Mouse (Mus musculus) thymus, postnatal 4 days (tissue): ENCODE results near the gene Treml1.
A peak's percentile ranks its signal among the peaks of the same experiment; 100 is the strongest.

ENCODE experiments used
- DNase-seq: peaks from one replicate; pipeline ENCODE4 v3.0.0; 2021

The Treml1 gene

DNA sequence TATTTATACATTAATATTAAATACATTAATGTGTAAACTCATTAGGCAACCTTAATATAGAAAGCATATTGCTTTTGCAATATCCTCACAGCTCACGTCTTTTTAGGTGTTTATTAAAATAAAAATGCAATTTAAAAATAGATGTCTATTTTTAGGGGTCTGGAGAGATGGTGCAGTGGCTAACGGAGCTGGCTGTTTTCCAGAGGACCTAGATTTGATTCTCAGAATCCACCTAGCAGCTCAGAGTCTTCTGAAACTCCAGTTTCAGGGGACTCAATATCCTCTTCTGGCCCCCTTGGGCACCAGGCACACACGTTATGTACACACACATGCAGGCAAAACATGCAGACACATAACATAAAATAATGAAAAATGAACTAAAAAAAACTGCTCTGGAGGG, 2.6 kb downstream of the Treml1 start:
- no peak for DNase-seq

GRCm38 (mm10) chr17:48362966-48363365, 3.2 kb downstream of the Treml1 start:
- no peak for DNase-seq

DNA sequence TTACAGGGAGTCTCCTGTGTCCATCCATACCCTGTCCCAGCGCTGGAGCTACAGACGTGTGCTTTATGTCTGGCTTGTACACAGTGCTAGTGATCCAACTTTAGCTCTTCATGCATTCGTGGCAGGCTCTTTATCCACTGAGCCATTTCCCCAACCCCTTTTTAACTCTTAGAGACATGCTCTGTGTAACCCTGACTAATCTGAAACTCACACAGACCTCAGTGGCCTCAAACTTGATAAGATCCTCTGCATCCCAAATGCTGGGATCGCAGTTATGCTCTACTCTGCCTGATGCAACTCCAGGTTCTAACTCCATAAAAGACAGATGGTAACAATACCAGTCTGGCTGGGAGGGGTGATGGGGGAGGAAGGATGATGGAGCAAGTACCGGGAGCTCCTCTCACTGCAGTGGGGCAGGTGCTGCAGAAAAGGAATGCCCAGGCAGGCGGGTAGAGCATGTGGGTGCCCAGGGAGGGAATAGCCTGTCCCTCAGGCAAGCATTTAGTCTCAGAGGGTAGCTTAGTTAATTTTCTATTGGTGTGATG, 3.8 kb downstream of the Treml1 start:
- DNase-seq, result no peak

GRCm38 (mm10) chr17:48365511-48366155, 5.9 kb downstream of the Treml1 start:
- DNase-seq, result no peak

DNA sequence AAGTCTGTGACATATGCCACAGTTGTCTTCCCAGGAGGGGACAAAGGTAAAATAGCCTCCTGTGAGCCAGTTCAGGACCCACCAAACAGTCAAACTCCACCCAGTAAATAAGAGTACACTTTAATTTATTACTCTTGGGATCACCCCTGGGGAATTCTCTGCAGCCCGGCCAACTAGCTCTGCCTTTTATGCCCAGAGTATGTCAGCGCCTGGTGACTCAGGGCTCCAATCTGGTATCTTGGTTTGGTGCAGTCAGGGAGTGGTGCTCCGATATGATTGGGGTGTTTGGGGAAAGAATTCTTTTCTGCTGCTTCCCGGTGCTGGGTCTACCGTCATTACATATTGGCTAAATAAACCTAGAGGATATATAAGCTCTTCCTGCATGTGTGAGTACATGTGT, 7.1 kb downstream of the Treml1 start:
- DNase-seq, result no peak

GRCm38 (mm10) chr17:48371621-48372020, 11.9 kb downstream of the Treml1 start:
- DNase-seq, result no peak

DNA sequence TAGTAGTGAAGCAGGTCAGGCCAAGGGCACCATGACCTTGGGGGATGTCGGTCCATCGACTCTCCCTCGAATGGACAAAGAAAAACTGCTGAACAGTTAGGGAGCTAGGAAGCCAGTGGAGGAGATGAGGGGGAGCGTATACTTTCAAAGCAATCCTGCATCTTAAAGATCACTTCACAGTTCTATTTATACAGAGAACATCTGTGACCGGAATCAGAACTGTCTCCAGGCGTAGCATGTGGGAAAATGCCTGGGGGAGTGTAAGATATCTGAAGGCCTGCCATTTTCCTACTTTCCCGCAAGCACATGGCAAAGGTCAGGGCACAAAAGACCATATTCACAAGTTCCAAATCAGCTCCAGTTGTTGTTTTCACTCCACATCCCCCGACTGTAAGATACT, 13.3 kb downstream of the Treml1 start:
- DNase-seq, result no peak

- no peak for DNase-seq
Observed at GRCm38 (mm10) chr17:48376102-48376501, 16.4 kb downstream of the Treml1 start.

GRCm38 (mm10) chr17:48379050-48379449, 19.3 kb downstream of the Treml1 start:
- no peak for DNase-seq

DNA sequence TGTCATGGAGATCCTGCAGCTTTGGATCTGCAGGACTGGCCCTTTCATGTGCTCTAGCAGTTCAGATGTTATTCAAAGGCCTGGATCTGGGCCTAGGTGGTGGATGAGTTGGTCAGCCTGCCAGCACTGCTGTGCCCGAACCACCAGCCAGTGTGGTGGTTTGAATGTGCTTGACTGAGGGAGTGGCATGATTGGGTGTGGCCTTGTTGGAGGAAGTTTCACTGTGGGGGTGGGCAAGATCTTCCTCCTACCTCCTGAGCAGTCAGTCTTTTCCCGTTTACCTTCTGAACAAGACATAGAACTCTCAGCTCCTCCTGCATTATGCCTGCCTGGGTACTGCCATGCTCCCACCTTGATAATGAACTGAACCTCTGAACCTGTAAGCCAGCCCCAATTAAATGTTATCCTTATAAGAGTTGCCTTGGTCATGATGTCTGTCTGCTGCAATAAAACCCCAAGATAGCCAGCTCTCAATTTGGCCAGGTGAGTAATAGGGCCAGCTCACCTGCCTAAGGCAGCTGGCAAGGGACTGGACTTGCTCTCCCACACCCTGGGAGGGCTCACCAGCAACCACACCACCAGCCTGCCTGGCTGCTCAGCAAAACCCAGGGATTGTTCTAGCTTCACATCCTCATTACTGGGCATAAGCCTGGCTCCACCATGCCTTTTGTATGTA, 26.2 kb downstream of the Treml1 start:
- no peak for DNase-seq

DNA sequence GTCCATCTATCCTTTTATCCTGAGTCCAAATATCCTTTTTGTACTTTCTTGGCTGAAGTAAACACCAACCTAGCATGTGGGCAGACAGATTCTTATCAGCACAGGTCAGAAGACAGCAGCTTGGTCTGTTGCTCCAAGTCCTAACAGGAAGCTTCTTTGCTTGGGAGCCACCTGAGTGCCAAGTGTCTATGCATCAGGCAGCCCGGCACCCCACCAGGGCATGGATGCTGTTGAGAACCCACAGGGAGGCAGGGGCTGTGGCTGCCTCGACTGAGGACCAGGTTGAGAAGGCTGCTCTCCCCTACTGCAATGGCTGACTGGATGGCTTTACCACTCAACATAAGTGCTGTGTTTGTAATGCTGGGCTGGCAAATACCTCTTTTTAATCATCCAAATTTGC, 28.9 kb downstream of the Treml1 start:
- DNase-seq, result no peak

GRCm38 (mm10) chr17:48389442-48389841, 29.7 kb downstream of the Treml1 start:
- no peak for DNase-seq

- DNase-seq, result no peak
Observed at GRCm38 (mm10) chr17:48391446-48391845, 31.7 kb downstream of the Treml1 start.

DNA sequence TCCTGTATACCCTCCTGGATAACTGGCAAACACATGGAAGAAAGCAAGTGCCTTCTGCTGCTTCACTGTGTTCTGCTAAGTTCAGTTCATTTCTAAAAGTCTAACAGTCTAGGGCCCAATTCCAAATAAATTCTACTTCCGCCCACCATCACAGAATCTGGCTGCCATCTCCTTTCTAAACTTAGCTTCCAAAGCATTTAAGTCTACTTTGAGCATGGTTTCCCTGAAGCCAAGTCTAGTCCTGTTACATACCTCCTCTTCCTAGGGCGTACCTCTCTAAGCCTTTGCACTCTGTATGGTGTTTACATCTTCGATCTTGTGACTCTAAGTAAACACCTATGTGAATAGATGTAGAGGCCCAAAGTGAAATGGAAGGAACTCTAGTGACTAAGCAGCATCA, 32.9 kb downstream of the Treml1 start:
- DNase-seq, result no peak

GRCm38 (mm10) chr17:48401710-48402109, 42.0 kb downstream of the Treml1 start:
- no peak for DNase-seq

- DNase-seq, result no peak
Observed at GRCm38 (mm10) chr17:48402751-48403150, 43.0 kb downstream of the Treml1 start.

DNA sequence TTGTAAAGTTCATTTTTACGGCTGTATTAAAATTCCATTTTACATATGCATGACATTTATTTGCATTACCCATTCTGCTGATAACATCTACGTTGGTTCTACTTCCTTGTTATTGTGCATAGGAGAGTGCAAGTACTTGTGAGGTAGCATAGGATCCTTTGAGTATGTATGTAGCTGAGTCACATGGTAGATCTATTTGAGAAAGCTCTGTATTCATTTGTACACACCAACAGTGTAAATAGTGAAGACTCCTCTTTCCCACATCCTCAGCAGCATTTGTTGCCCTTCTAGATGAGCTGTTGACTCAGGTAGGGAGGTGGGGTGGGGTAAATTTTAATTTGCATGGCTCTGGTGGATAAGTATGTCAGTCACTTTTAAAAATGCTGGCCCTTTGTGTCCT, 44.1 kb downstream of the Treml1 start:
- no peak for DNase-seq

DNA sequence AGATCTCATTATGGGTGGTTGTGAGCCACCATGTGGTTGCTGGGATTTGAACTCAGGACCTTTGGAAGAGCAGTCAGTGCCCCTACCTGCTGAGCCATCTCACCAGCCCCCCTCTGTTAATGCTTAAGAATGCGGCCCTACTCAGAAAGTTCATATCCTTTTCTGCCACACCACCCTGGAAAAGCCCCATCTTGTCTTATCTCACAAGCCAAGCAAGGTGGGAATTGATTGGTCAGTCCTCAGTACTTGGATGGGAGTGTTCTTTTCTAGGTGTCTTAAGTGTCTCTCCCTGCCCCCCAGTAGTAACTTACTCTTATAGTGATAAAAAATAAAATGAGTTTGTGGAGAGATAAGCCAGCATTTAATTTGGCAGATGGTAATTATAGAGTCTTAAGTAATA, 45.0 kb downstream of the Treml1 start:
- no peak for DNase-seq

- no peak for DNase-seq
Observed at GRCm38 (mm10) chr17:48407154-48407553, 47.4 kb downstream of the Treml1 start.

DNA sequence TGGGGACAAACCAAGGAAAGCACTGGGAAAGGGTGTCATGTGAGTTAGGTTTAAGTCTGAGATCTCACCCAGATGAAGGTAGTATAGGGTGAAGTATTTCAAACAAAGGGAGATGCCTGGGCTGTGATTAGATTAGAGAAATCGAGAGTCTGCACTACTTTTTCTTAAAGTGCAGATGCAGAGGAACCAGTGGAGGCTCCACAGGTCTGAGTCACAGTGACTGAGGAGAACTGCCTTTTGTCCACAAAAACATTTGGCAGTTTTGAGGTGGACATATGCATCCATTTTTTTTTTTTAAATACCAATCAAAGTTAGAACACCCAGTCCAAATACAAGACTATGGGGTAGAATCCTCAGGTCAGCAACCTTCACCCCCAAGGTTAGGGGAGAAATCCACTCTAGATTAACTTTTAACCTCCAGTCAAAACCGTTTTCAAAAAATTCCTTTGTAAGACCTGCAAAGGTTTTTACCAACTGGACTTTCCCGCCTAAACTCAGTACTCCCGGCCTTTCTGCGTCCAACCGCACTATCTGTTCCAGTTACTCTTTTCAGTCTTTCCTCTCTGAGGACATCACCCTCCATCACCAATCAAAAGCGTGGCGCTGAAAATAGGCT, 48.3 kb downstream of the Treml1 start:
- no peak for DNase-seq

- DNase-seq, result peak; percentile 89
Observed at GRCm38 (mm10) chr17:48408526-48409291, 49.0 kb downstream of the Treml1 start.

- DNase-seq, result peak; percentile 100
Observed at GRCm38 (mm10) chr17:48409380-48410298, 49.9 kb downstream of the Treml1 start, which contains the start of the genes Nfya and Oard1. Gene Nfya, minus strand, starts transcription at chr17:48409906. Gene Oard1, plus strand, starts transcription at chr17:48410014.
